Mouse (Mus musculus) bone marrow, adult 2 months (tissue): ENCODE results near the gene 1700037H04Rik. TPM values are rescaled to one million over a fixed set of nuclear protein-coding genes. Genes with fewer than 3 reads are reported as not detected.

Experiments
- H3K27ac ChIP-seq: fragments of 200-500 bp; 2 replicates; pipeline ENCODE4 v1.5.1; 2012; ENCODE audit warnings: low read depth, mild to moderate bottlenecking, control low read depth, inconsistent platforms, low read length; ENCODE audit not compliant: control insufficient read depth, poor library complexity, insufficient read depth
- H3K4me1 ChIP-seq: fragments of 200-500 bp; 2 replicates; pipeline ENCODE4 v1.6.1; 2011; ENCODE audit warnings: low read length; ENCODE audit not compliant: control insufficient read depth, insufficient read depth
- H3K4me3 ChIP-seq: fragments of 200-500 bp; replicated peaks from 2 replicates; pipeline ENCODE3; 2011; ENCODE audit warnings: mild to moderate bottlenecking, low read depth, low read length, control low read depth; ENCODE audit not compliant: control insufficient read depth
- CTCF ChIP-seq: fragments of 200-500 bp; IDR thresholded peaks from 2 replicates; pipeline ENCODE4 v1.5.1; 2011; ENCODE audit warnings: low read length, control low read depth; ENCODE audit not compliant: control insufficient read depth, insufficient read depth
- POLR2A ChIP-seq: fragments of 200-500 bp; IDR thresholded peaks from 2 replicates; pipeline ENCODE4 v1.6.1; 2011; ENCODE audit warnings: low read depth, mild to moderate bottlenecking, control low read depth, low read length, borderline replicate concordance; ENCODE audit not compliant: control insufficient read depth
- WGBS: fragments of 180-500 bp; shearing (Covaris S2); methylation state at CpG from one replicate; pipeline ENCODE4 v1.1.7; 2018; 5-methylcytosine and 5-hydroxymethylcytosine counted together
- polyA plus RNA-seq: library from polyadenylated mRNA; stranded (reverse); fragments of >200 nt; gene quantifications from 2 replicates; pipeline ENCODE4 v1.2.4, GENCODE M21; 2011; ENCODE audit warnings: low replicate concordance; ENCODE audit not compliant: missing spikeins, insufficient read depth, insufficient read length

The 1700037H04Rik gene
- polyA plus RNA-seq, 1 experiment = 46.9 TPM

DNA sequence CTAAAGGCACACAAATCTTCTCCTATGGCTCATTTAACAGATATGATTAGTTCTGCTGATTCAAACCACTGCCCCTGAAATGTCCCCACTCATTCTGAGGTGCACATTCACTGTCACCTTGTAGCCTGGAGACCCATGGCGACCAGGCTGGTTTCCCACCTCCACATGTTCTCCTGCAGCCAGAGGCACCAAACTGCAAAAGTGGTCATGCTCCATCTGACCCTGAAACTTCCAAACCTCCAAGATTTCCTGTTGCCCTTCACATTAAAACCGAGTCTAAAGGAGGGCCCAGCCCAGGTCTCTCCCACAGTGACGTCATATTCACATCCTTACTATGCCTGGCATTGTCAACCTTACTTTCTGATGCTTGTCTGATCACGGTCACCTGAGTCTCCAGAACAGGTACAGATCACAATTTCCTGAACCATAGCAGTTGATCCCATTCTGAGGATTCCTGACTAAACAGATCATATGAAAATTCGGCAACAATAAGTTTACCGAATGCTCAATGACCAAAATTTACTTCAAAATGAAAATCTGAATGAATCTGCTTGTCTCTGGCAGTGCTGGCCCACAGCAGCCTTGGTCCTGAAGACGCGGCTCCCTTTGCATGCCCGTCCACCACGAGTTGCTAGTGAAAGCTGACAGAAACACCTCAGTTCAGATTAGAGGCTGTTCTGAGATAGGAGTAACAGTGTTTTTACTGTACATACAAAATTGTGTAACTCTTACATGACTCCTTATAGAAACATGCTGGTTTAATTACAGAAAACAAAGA lies 27.6 kb downstream of the 1700037H04Rik start:
- Histone ChIP-seq H3K27ac (no peak overlapping the region), H3K4me3 (no peak overlapping the region), H3K4me1 (peaks cover 7% of the 10 kb centered on the region; the same call in 1 of the 2 replicates)
- no peak for TF ChIP-seq CTCF
- TF ChIP-seq POLR2A = no peak
- 81% methylated on average over 10 of the region's 10 CpGs for WGBS

DNA sequence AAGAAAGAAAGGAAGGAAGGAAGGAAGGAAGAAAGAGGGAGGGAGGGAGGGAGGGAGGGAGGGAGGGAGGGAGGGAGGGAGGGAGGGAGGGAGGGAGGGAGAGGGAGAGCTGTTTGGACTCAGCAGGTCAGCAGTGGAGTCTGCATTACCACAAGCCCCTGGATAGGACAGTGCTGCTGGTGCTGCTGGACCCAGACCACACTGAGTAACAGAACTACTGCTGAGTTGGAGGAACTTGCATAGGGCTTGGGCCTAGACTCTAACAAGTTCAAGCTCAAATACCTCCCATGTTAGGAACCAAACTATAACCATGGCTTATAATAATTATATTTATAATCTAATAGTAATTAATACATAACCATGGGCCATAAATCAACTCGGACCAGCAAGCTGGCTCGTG lies 29.0 kb downstream of the 1700037H04Rik start:
- no peak overlapping the region for H3K4me3 ChIP-seq
- H3K27ac ChIP-seq = no peak overlapping the region
- WGBS = 82% methylated on average over 2 of the region's 2 CpGs
- no peak for TF ChIP-seq CTCF
- no peak for TF ChIP-seq POLR2A
- H3K4me1 ChIP-seq = peaks cover 5% of the 10 kb centered on the region; the same call in 1 of the 2 replicates

DNA sequence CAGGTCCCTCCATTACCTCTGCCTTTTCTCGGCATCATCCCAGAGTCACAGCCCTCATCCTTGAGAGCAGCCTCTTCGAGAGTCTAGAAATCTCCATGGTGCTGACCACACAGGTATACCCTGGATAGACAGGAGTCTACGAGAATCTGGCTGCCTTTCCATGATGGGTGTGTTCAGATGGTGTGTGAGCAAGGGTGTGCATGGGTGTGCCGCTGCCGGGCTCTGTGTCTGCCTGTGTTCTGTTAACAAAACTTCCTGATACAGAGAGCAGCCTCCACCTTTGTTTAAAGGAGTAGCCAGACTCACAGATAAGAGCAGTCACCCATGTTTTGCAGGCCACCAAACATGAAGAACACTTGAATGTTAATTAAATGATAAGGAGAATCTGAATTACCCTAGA lies 30.0 kb downstream of the 1700037H04Rik start:
- H3K27ac ChIP-seq = no peak overlapping the region
- peaks cover 3% of the 10 kb centered on the region; the same call in 1 of the 2 replicates for H3K4me1 ChIP-seq
- H3K4me3 ChIP-seq = no peak overlapping the region
- 75% methylated on average over 5 of the region's 5 CpGs for WGBS
- TF ChIP-seq CTCF (no peak), POLR2A (no peak)

- WGBS = 69% methylated on average over 3 of the region's 3 CpGs
- Histone ChIP-seq H3K27ac (no peak overlapping the region), H3K4me1 (0 out of 2 replicates have a peak, but pooled peaks cover 2% of the 10 kb centered on the region), H3K4me3 (no peak overlapping the region)
- TF ChIP-seq POLR2A (no peak), CTCF (no peak)
These were observed 31.2 kb downstream of the 1700037H04Rik start for GRCm38 (mm10) chr2:131128636-131129157.

- TF ChIP-seq POLR2A (no peak), CTCF (no peak)
- WGBS = 81% methylated on average over 5 of the region's 5 CpGs
- no peak overlapping the region for H3K27ac ChIP-seq
- 0 out of 2 replicates have a peak, but pooled peaks cover 2% of the 10 kb centered on the region for H3K4me1 ChIP-seq
- H3K4me3 ChIP-seq = no peak overlapping the region
These were observed 31.7 kb downstream of the 1700037H04Rik start for GRCm38 (mm10) chr2:131128211-131128610.

- no peak within 1 kb of the TSS for H3K4me3 ChIP-seq
- TF ChIP-seq POLR2A = no peak
These were observed 32.6 kb downstream of the 1700037H04Rik start, which contains the start of gene Hspa12b for GRCm38 (mm10) chr2:131127161-131127730. Hspa12b (plus strand) TSS chr2:131127280.

DNA sequence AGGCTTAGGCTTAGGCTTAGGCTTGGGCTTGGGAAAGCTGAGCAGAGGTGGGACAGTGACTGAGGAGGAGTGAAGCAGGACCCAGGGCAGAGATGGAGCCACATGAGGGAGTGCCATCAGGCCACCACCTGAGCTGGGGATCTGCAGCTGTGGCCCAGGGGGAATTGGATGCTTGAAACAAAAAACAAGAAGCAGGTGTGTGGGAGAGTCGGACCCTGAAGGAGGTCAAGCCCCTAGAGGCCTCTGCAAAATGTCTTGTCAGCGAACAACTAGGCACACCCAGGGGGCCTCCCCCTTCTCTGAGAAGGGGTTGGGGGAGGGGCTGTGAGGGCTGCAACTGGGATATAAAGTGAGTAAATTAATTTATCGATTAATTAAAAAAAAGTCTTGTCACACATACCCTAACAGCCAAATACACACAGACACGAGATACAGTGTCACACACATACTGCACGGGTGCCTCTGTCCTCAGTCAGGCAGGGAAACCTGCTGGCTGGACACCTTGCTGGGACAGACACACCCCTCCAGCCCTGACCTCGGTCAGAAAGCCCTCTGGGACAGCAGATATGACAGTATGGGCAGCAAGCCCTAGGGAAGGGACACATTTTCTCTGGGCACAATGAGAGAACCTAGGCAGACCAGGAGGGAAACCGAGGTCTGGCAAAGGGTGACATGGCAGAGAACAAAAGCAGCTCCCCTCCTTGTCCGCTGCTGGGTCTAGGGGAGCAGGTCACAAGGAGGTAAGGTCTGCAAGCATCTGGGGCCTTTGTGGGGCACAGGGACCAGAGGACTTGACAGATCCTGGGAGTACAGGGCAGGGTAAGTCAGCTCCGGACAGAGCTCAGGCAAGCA lies 33.7 kb downstream of the 1700037H04Rik start:
- no peak overlapping the region for H3K27ac ChIP-seq
- 0 out of 2 replicates have a peak, but pooled peaks cover 2% of the 10 kb centered on the region for H3K4me1 ChIP-seq
- no peak overlapping the region for H3K4me3 ChIP-seq
- 77% methylated on average over 9 of the region's 9 CpGs for WGBS
- TF ChIP-seq CTCF = no peak
- no peak for TF ChIP-seq POLR2A

More at GRCm38 (mm10) chr2:131127161-131127730, 32.6 kb downstream of the 1700037H04Rik start, which contains the start of gene Hspa12b:
- Histone ChIP-seq H3K27ac (no peak within 1 kb of the TSS), H3K4me1 (0 out of 2 replicates have a peak, but pooled peaks cover 2% of the 10 kb centered on the region)
- 4% methylated on average over 28 of the region's 28 CpGs for WGBS
